Mouse (Mus musculus) small intestine, adult 10 weeks (tissue): ENCODE data around the gene Kat6b. TPM values are rescaled to one million over a fixed set of nuclear protein-coding genes. Genes with fewer than 3 reads are reported as not detected.

Experiments used
- polyA plus RNA-seq: library from polyadenylated mRNA; stranded (reverse); fragments of 350-450 nt; fragmentation: Illumina TruSeq; extraction: RNeasy Lipid Tissue Mini Kit (QIAGEN cat#74804); gene quantifications from one replicate; pipeline ENCODE4 v1.2.3, GENCODE M21; 2014; ENCODE audit warnings: low replicate concordance

Kat6b gene
- 8.1 TPM for polyA plus RNA-seq

GRCm38 (mm10) chr14:21481231-21481630 is at the start of gene Kat6b:
TSS of gene Kat6b (plus strand) at chr14:21481434.

GRCm38 (mm10) chr14:21714486-21714885 is 233.3 kb downstream of the Kat6b start, which contains the start of gene Dupd1:
TSS of gene Dupd1 (minus strand) at chr14:21714576.

Other genes with a start within 250 kb of the Kat6b start
- gene Dupd1, start 233.1 kb downstream of the Kat6b start, polyA plus RNA-seq, result not detected